ENCODE assay signal across 17 mouse cellular contexts in the genomic region with DNA sequence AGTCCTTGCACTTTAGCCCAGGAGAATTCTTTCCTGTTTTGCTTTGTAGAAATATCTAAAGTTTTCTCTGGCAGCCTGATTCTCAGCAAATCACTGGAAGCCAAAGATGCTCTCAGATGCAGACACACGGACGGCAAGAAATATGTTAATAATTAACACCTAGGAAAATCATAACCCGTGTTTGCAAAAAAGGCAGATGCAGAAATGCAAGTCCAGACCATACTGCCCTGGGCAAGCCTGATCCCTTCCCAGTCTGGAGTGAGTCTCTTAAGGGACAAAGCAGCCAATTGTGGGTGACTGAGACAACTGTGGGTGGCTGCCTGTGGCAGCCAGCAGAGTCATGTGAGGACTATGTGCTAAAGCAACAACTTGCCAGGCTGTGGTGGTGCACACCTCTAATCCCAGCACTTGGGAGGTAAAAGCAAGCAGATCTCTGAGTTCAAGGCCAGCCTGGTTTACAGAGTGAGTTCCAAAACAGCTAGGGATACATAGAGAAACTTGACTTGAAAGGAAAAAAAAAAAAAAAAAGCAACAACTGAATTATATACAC.
DNase-seq lines count a peak whose midpoint lies in the region; ATAC-seq and TF ChIP-seq lines count a peak whose summit lies in the region.
"Had no signal": no experiment of that assay in that cellular context is flagged by ENCODE, and none has a peak within 500 bp of the region (broad histone marks: within the 10 kb centered on the region; RNA-seq: fewer than 3 reads in every experiment).

No protein-coding gene starts in this region.

- no peaks in the 10 kb centered on the region for H3K27me3 ChIP-seq in kidney, adult 2 months (replicated peaks; ENCODE audit: control insufficient read depth, insufficient read depth, low read length)
- H3K27me3 ChIP-seq in kidney, postnatal 0 days (ENCODE audit: insufficient read depth, low read length): no peaks in the 10 kb centered on the region
- H3K27me3 ChIP-seq: embryonic facial prominence, embryonic 15.5 days; forebrain, embryonic 13.5 days; hindbrain, embryonic 15.5 days; neural tube, embryonic 13.5 days had no signal

- H3K36me3 ChIP-seq in kidney, adult 2 months (ENCODE audit: control insufficient read depth, insufficient read depth, low read length): no peaks in the 10 kb centered on the region
- H3K36me3 ChIP-seq in kidney, postnatal 0 days (ENCODE audit: insufficient read depth, low read length): no peaks in the 10 kb centered on the region
- H3K36me3 ChIP-seq: embryonic facial prominence, embryonic 15.5 days; hindbrain, embryonic 15.5 days; limb, embryonic 10.5 days; neural tube, embryonic 13.5 days had no signal

- peaks cover 11% of the 10 kb centered on the region; the same call in 1 of the 2 replicates for H3K4me1 ChIP-seq in kidney, adult 2 months (ENCODE audit: control insufficient read depth, insufficient read depth, low read length)
- H3K4me1 ChIP-seq in kidney, postnatal 0 days (replicated peaks; ENCODE audit: insufficient read depth, low read length): no peaks in the 10 kb centered on the region
- H3K4me1 ChIP-seq: forebrain, embryonic 13.5 days; hindbrain, embryonic 15.5 days had no signal

- no peak overlapping the region for H3K9ac ChIP-seq in kidney, postnatal 0 days (ENCODE audit: low read depth, low read length)
- H3K9ac ChIP-seq: embryonic facial prominence, embryonic 15.5 days; forebrain, embryonic 13.5 days; hindbrain, embryonic 15.5 days; neural tube, embryonic 13.5 days had no signal

- no peak overlapping the region for H3K4me2 ChIP-seq in kidney, postnatal 0 days (ENCODE audit: low read length)
- H3K4me2 ChIP-seq: embryonic facial prominence, embryonic 15.5 days; forebrain, embryonic 13.5 days; hindbrain, embryonic 15.5 days; neural tube, embryonic 13.5 days had no signal

- no peak for TF ChIP-seq POLR2A in kidney, adult 2 months (IDR thresholded peaks at IDR 0.05; ENCODE audit: low read depth, low read length)

- WGBS in kidney, adult 2 months: 39% methylated on average over 3 of the region's 3 CpGs
- WGBS in kidney, postnatal 0 days: 59% methylated on average over 3 of the region's 3 CpGs

- DNase-seq in kidney, adult 2 months: peak; percentile 69
- DNase-seq in kidney, postnatal 25 days: no peak
- peak; percentile 17 for DNase-seq in thymus, postnatal 0 days (ENCODE audit: low spot score)
- DNase-seq in thymus, postnatal 10 days (ENCODE audit: low spot score in 2 of 2): no peak
- no peak for DNase-seq in kidney, postnatal 0 days (ENCODE audit: low spot score)
- peak; percentile 15 to 21 for DNase-seq in thymus, postnatal 36 days
- no peak for DNase-seq in gastrocnemius, adult 8-10 months (ENCODE audit: low spot score in 2 of 2)
- no peak for DNase-seq in layer of hippocampus, postnatal 25 days (ENCODE audit: extremely low spot score in 1 of 2, low spot score in 1 of 2)
- DNase-seq: heart, postnatal 14 days; layer of hippocampus, adult 9-11 months had no signal

- no peaks in the 10 kb centered on the region for H3K9me3 ChIP-seq in kidney, postnatal 0 days (replicated peaks; ENCODE audit: low read length)
- H3K9me3 ChIP-seq: embryonic facial prominence, embryonic 15.5 days; forebrain, embryonic 13.5 days; hindbrain, embryonic 15.5 days; limb, embryonic 10.5 days; neural tube, embryonic 13.5 days had no signal

- H3K27ac ChIP-seq in kidney, adult 2 months (ENCODE audit: insufficient read depth, low read depth, low read length): no peak overlapping the region
- no peak overlapping the region for H3K27ac ChIP-seq in kidney, postnatal 0 days
- H3K27ac ChIP-seq: embryonic facial prominence, embryonic 15.5 days; forebrain, embryonic 13.5 days; hindbrain, embryonic 15.5 days; limb, embryonic 10.5 days; macrophage; neural tube, embryonic 13.5 days had no signal

- no peak for TF ChIP-seq CTCF in kidney, adult 2 months (conservative IDR thresholded peaks at IDR 0.05; ENCODE audit: insufficient read depth, insufficient read length, low read depth, low read length)
- no peak for TF ChIP-seq CTCF in kidney, postnatal 0 days (IDR thresholded peaks at IDR 0.05; ENCODE audit: low read depth)

- ATAC-seq in kidney, postnatal 0 days (replicated peaks; ENCODE audit: low FRiP score, low read depth): peak; percentile 48; the same call in 1 of the 2 replicates
- ATAC-seq: forebrain, embryonic 13.5 days; midbrain, embryonic 16.5 days had no signal

- H3K4me3 ChIP-seq in kidney, adult 2 months (ENCODE audit: insufficient read depth, low read depth, low read length): no peak overlapping the region
- H3K4me3 ChIP-seq in kidney, postnatal 0 days (replicated peaks; ENCODE audit: low read depth, low read length): no peak overlapping the region
- H3K4me3 ChIP-seq: embryonic facial prominence, embryonic 15.5 days; forebrain, embryonic 13.5 days; hindbrain, embryonic 15.5 days; limb, embryonic 10.5 days; neural tube, embryonic 13.5 days had no signal

Comparison
In these comparisons a context has a peak if more than half of its experiments do, and no peak if none do; other contexts are left out.
1. DNase-seq: peak in kidney, adult 2 months (single experiment), thymus, postnatal 0 days (single experiment) and thymus, postnatal 36 days (2 of 2); none in kidney, postnatal 25 days (0 of 2), thymus, postnatal 10 days (0 of 2), kidney, postnatal 0 days (single experiment), gastrocnemius, adult 8-10 months (0 of 2) and layer of hippocampus, postnatal 25 days (0 of 2).